Comparison of ENCODE assay signal across 10 mouse cellular contexts in genomic region chr10:53469611-53470010, GRCm38 (mm10).
DNase-seq lines count a peak whose midpoint lies in the region.
"Had no signal": no experiment of that assay in that cellular context is flagged by ENCODE, and none has a peak within 500 bp of the region (broad histone marks: within the 10 kb centered on the region; RNA-seq: fewer than 3 reads in every experiment).

No protein-coding gene starts in this region.

- DNase-seq in kidney, postnatal 14 days, result peak; percentile 32
- no peak for DNase-seq in kidney, adult 9 months
- DNase-seq in gastrocnemius, adult 8-10 months (ENCODE audit: low spot score in 2 of 2), result peak; percentile 36 to 65
- peak; percentile 77 to 81 for DNase-seq in heart, postnatal 10 days
- peak; percentile 42 to 80 for DNase-seq in lung, postnatal 4 days
- DNase-seq in cerebellum, postnatal 14 days, result no peak
- DNase-seq in thymus, postnatal 36 days, result no peak
- no peak for DNase-seq in adrenal gland, adult 18-20 months (ENCODE audit: low spot score in 2 of 2)
- DNase-seq: embryo, embryonic 11 days; right cerebral cortex, postnatal 14 days had no signal

- intact Hi-C loops in heart, postnatal 10 days (cut with DNase I), result loop anchor here (5.0 kb wide), 1 partner anchor 387 kb away; no protein-coding TSS in a partner anchor

Comparison
In these comparisons a context has a peak if more than half of its experiments do, and no peak if none do; other contexts are left out.
1. DNase-seq: peak in kidney, postnatal 14 days (single experiment), gastrocnemius, adult 8-10 months (2 of 2), heart, postnatal 10 days (2 of 2) and lung, postnatal 4 days (2 of 2); none in kidney, adult 9 months (single experiment), cerebellum, postnatal 14 days (0 of 2), thymus, postnatal 36 days (0 of 2) and adrenal gland, adult 18-20 months (0 of 2).